14 mouse cellular contexts compared by ENCODE assay signal in the genomic region with DNA sequence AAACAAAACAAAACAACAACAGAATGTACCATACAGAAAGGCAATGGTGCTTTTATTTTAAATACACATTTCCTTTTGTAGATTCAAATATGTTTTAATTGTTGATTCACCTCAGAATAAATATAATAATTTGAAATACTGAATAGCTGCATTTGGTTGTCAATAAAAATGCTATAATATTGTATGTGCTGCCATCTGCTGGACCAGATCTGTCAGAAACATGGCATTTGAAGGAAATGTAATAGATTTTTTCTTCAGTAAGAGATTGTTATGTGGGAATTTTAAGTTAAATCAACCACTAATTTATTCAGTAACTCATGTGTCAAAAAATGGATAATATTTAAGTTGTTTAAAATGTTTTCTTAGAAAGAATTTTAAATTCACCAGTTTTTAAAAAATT. TPM values are rescaled to one million over a fixed set of nuclear protein-coding genes. Genes with fewer than 3 reads are reported as not detected.
DNase-seq lines count a peak whose midpoint lies in the region; ATAC-seq and TF ChIP-seq lines count a peak whose summit lies in the region.
"Had no signal": no experiment of that assay in that cellular context is flagged by ENCODE, and none has a peak within 500 bp of the region (broad histone marks: within the 10 kb centered on the region; RNA-seq: fewer than 3 reads in every experiment).

No protein-coding gene starts in this region.

- peak; percentile 33; the same call in 1 of the 2 replicates for TF ChIP-seq CTCF in heart, postnatal 0 days (IDR thresholded peaks at IDR 0.05; ENCODE audit: low read depth)

- no peak for ATAC-seq in heart, postnatal 0 days (ENCODE audit: insufficient read depth, low read depth)
- ATAC-seq in limb, embryonic 14.5 days (ENCODE audit: low FRiP score, low read depth) = no peak
- ATAC-seq: activated CD4-positive, CD25-positive, alpha-beta regulatory T cell, adult 4 months had no signal

- no peaks in the 10 kb centered on the region for H3K9me3 ChIP-seq in heart, postnatal 0 days (replicated peaks; ENCODE audit: control insufficient read depth, low read length)
- H3K9me3 ChIP-seq in limb, embryonic 14.5 days (ENCODE audit: control insufficient read depth, low read length) = no peaks in the 10 kb centered on the region
- no peaks in the 10 kb centered on the region for H3K9me3 ChIP-seq in limb, embryonic 10.5 days (replicated peaks)
- H3K9me3 ChIP-seq: embryonic facial prominence, embryonic 13.5 days; heart, embryonic 13.5 days had no signal

- H3K27ac ChIP-seq in heart, postnatal 0 days (ENCODE audit: low read depth) = no peak overlapping the region
- H3K27ac ChIP-seq in limb, embryonic 14.5 days (replicated peaks; ENCODE audit: low read depth, low read length) = no peak overlapping the region
- no peak overlapping the region for H3K27ac ChIP-seq in limb, embryonic 10.5 days
- H3K27ac ChIP-seq: embryonic facial prominence, embryonic 13.5 days; heart, embryonic 13.5 days had no signal

- no peak overlapping the region for H3K4me3 ChIP-seq in heart, postnatal 0 days (ENCODE audit: low read depth, low read length)
- H3K4me3 ChIP-seq in limb, embryonic 14.5 days (replicated peaks; ENCODE audit: low read length) = no peak overlapping the region
- no peak overlapping the region for H3K4me3 ChIP-seq in limb, embryonic 10.5 days
- H3K4me3 ChIP-seq: embryonic facial prominence, embryonic 13.5 days; heart, embryonic 13.5 days; myocyte had no signal

- no peak for TF ChIP-seq POLR2A in limb, embryonic 14.5 days (IDR thresholded peaks at IDR 0.05; ENCODE audit: borderline replicate concordance, extremely low read depth, insufficient read depth, insufficient read length)

- no peak for DNase-seq in heart, postnatal 0 days (ENCODE audit: low spot score)
- DNase-seq in heart, adult 8-10 months (ENCODE audit: low spot score) = no peak
- DNase-seq in limb, embryonic 14.5 days (ENCODE audit: low spot score) = peak; percentile 33
- DNase-seq in limb, embryonic 10.5 days (ENCODE audit: low spot score) = no peak
- DNase-seq in 416B (ENCODE audit: low read depth) = peak; percentile 33
- peak; percentile 14 for DNase-seq in adipocyte (ENCODE audit: low spot score)
- no peak for DNase-seq in thymus, postnatal 14 days
- no peak for DNase-seq in spleen, adult 18-20 months
- DNase-seq: kidney, adult 2 months had no signal

- H3K36me3 ChIP-seq in heart, postnatal 0 days (replicated peaks; ENCODE audit: control insufficient read depth, insufficient read depth, low read length) = no peaks in the 10 kb centered on the region
- no peaks in the 10 kb centered on the region for H3K36me3 ChIP-seq in limb, embryonic 14.5 days (ENCODE audit: control insufficient read depth, insufficient read depth, low read length)
- no peaks in the 10 kb centered on the region for H3K36me3 ChIP-seq in limb, embryonic 10.5 days
- H3K36me3 ChIP-seq: embryonic facial prominence, embryonic 13.5 days; heart, embryonic 13.5 days had no signal

- no peak overlapping the region for H3K4me2 ChIP-seq in heart, postnatal 0 days (ENCODE audit: low read depth, low read length)
- H3K4me2 ChIP-seq in limb, embryonic 14.5 days (replicated peaks; ENCODE audit: low read depth, low read length, severe bottlenecking) = no peak overlapping the region
- H3K4me2 ChIP-seq: embryonic facial prominence, embryonic 13.5 days; heart, embryonic 13.5 days had no signal

- no peaks in the 10 kb centered on the region for H3K4me1 ChIP-seq in heart, postnatal 0 days (ENCODE audit: control insufficient read depth, insufficient read depth)
- H3K4me1 ChIP-seq in limb, embryonic 14.5 days (ENCODE audit: control insufficient read depth, insufficient read depth, low read length) = no peaks in the 10 kb centered on the region
- no peaks in the 10 kb centered on the region for H3K4me1 ChIP-seq in limb, embryonic 10.5 days
- H3K4me1 ChIP-seq: embryonic facial prominence, embryonic 13.5 days; heart, embryonic 13.5 days had no signal

- TF ChIP-seq EP300 in heart, postnatal 0 days (IDR thresholded peaks at IDR 0.05; ENCODE audit: low read depth) = no peak

- no peak overlapping the region for H3K9ac ChIP-seq in heart, postnatal 0 days (replicated peaks; ENCODE audit: low read depth, low read length)
- H3K9ac ChIP-seq in limb, embryonic 14.5 days (ENCODE audit: low read depth, low read length, severe bottlenecking) = no peak overlapping the region
- H3K9ac ChIP-seq: embryonic facial prominence, embryonic 13.5 days; heart, embryonic 13.5 days had no signal

- H3K27me3 ChIP-seq in heart, postnatal 0 days (ENCODE audit: control insufficient read depth, insufficient read depth, low read length) = no peaks in the 10 kb centered on the region
- H3K27me3 ChIP-seq in limb, embryonic 14.5 days (ENCODE audit: control insufficient read depth, insufficient read depth, low read length) = no peaks in the 10 kb centered on the region
- H3K27me3 ChIP-seq in limb, embryonic 10.5 days (ENCODE audit: low read depth, poor library complexity, severe bottlenecking) = no peaks in the 10 kb centered on the region
- H3K27me3 ChIP-seq: embryonic facial prominence, embryonic 13.5 days; heart, embryonic 13.5 days had no signal

RNA-seq across cellular contexts. Expression of a gene that starts 22.6 kb away (rescaled TPM):
- 0.35 and 1.1 TPM in 2 replicates for total RNA-seq in heart, postnatal 0 days (2014; rRNA removed; ENCODE audit: low replicate concordance)
- 0.79 and 1.1 TPM in 2 replicates for polyA plus RNA-seq in heart, postnatal 0 days (2015; fragmentation: Nextera tagmentation; extraction: Ambion mirVana)
- total RNA-seq in heart, adult 8-10 months (2022) = under 1 TPM; 0.43 to 0.53 (median 0.48) TPM
- polyA plus RNA-seq in limb, embryonic 14.5 days (2012; rRNA removed) = 9.7 and 11.7 TPM in 2 replicates
- 16.1 and 18.5 TPM in 2 replicates for polyA plus RNA-seq in limb, embryonic 14.5 days (2014; fragmentation: Nextera tagmentation; extraction: Ambion mirVana)
- polyA plus RNA-seq in limb, embryonic 10.5 days (2016; fragmentation: Nextera tagmentation; extraction: Ambion mirVana) = 16.8 and 22.6 TPM in 2 replicates
- polyA plus RNA-seq: activated CD4-positive, CD25-positive, alpha-beta regulatory T cell, adult 4 months; testis, adult 2 months had no signal

Comparison
In these comparisons a context has a peak if more than half of its experiments do, and no peak if none do; other contexts are left out.
1. DNase-seq: peak in limb, embryonic 14.5 days (single experiment), 416B (single experiment) and adipocyte (single experiment); none in heart, postnatal 0 days (single experiment), heart, adult 8-10 months (single experiment), limb, embryonic 10.5 days (single experiment), thymus, postnatal 14 days (single experiment) and spleen, adult 18-20 months (0 of 2).